Mouse (Mus musculus): Measurements from ENCODE around the gene Prkar2b. TPM values are rescaled to one million over a fixed set of nuclear protein-coding genes. Genes with fewer than 3 reads are reported as not detected.

Prkar2b gene
- total RNA-seq, 4 experiments from 2014 or later = 29.5 to 35.0 (median 31.3) TPM

DNA sequence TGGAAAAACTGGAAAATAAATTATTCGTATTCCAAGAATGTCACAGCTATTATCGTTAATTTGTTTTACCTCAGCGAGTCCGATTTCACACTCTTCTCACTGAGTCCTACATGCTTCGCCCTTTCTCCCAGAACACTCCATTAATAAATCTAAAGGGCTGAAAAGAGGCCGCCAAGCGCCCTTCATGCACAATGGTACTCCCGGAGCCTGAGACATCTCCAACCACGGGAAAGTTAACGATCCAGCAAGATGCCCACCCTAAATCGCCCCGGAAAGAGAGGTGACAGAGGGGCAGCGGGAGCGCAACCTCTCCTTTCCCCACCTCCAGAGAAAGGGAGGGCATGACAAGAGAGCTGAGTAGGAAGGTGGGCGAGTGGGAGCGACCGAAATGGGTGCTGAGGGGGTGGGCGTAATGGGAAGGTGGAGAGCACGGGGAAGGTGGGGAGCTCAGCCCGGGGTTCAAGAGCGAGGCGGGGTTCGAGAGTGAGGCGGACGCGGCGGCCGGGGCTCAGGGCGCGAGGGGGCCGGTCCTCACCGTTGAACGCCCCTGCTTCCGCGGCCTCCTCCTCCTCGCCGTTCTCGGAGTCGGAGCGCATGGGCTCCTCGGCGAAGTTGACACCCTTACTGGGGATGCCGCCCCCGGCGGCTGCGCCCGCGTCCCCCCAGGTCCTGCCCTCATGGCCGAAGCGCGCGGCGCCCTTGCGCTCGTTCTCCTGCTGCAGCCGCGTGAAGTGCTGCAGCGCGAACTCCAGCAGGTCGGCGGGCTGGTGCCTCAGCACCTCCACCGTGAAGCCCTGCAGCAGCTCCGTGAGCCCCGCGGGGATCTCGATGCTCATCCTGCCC is 628 bp downstream of the Prkar2b start:
- peak; percentile 13 to 19 for DNase-seq (ENCODE audit: low spot score in 2 of 2)

DNA sequence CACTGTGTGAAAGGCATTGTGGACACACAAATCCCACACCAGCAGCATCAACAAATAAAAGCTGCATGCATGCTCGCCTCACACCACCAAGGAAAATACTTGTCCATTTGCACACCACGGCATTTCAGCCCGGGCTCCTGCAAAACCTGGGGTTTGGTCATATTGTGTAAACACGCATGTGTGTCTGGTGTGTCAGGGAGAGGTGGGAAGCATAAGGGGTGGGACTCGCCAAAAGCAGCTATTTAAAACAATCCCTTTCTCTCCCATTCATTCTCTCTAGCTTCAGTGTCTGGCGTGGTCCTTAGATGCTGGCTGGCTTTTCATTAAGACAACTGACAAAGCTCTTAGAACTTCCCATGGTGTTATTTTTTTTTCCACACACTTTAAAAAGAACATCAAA is 1.4 kb downstream of the Prkar2b start:
- DNase-seq (ENCODE audit: low spot score in 2 of 2) = no peak

DNA sequence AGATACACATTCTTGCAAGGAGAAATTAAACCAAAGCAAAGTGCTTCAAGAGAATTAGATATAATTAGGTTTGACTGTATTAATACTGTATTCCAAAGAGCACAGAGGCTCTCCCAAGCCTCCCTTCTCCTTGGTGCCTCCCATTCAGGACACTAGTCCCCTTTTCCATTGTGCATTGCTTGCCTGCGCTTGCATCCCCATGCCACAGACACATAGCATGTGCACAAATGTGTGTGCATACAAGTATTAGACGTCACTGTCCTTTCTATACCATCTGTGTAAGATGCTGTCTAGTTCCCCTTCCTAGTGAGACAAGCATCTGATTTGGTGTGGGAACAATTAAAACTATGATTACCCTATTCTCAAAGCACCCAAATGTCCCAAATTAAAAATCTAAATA is 2.0 kb downstream of the Prkar2b start:
- DNase-seq (ENCODE audit: low spot score in 2 of 2) = no peak

DNA sequence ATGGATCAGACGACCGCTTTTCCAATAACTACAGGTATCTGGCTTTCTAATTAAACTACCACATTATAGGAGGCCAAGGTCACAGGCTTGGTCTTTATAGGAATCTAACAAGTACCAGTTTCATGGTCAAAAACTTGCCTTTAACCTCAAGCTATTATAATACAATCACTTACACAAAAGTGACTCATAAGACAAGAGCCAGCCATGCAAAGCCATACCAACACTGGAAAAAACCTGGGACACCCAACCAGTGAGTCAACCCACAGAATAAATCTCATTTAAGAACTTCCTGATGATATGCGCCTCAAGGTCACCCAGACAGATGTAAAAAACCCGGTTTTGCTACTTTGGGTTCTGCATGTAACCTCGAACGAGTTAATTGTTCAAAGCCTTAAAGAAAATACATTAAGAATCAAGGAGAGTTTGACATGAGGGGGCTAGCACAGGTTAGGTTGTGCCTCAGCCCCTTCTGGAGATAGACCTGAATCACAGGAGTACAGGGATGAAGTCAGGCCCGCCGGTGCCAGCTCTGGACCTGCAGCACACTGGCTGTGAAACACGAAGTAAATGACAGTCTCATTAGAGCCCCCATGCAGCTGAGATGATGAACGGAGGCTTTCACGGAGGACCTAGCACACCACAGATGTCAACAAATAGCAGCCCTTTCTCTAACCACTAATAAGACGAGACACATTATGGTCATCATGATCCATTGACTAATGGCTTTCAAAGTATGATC is 3.5 kb downstream of the Prkar2b start:
- DNase-seq (ENCODE audit: low spot score in 2 of 2) = no peak

DNA sequence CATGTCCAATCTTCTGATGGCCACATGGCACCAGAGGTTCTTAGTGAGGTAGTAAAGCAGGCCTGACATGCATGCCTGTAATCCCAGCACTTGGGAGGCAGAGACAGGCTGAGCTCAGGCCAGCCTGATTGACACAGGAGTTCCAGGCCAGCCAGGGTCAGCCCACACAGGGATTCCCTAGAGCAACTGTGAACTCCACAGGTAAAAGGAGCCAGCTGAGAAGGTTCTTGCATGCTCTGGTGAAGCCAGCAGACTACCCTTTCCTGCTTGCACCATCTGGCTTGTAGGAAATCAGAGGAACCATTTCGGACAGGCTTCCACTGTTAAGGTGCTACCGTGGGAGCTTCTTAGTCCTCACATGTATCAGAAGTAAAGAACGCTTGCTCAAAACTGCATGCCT is 5.3 kb downstream of the Prkar2b start:
- no peak for DNase-seq (ENCODE audit: low spot score in 2 of 2)

DNA sequence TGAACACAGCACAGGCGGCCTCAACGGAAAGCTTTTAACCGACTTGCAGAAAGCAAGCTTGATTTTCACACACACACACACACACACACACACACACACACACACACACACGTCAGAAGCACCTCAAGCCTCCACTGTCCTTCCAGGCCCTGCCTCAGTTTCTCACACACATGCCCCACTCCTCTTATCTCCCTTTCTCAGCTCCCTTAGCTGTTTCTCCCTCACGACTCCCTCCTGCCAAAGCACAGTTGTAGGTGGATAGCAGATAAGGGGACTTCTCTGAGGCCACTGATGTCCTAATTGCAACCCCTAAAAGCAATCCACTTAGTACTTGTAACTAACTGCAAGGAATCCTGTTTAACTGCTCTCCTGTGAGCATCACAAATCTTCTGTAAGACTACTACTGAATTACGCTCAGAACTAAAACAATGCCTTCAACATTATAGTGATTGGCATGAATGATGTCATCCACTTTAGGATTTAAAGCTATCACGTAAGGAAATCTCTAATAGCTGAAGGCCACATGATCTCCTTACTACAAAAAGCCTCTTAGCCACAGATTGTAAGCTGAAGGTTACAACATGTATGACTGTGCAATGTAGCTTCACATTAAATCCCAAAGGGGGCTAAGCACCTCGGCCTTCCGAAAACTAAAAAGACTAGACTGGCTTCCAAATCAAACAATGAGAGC is 6.5 kb downstream of the Prkar2b start:
- DNase-seq (ENCODE audit: low spot score in 2 of 2) = no peak

DNA sequence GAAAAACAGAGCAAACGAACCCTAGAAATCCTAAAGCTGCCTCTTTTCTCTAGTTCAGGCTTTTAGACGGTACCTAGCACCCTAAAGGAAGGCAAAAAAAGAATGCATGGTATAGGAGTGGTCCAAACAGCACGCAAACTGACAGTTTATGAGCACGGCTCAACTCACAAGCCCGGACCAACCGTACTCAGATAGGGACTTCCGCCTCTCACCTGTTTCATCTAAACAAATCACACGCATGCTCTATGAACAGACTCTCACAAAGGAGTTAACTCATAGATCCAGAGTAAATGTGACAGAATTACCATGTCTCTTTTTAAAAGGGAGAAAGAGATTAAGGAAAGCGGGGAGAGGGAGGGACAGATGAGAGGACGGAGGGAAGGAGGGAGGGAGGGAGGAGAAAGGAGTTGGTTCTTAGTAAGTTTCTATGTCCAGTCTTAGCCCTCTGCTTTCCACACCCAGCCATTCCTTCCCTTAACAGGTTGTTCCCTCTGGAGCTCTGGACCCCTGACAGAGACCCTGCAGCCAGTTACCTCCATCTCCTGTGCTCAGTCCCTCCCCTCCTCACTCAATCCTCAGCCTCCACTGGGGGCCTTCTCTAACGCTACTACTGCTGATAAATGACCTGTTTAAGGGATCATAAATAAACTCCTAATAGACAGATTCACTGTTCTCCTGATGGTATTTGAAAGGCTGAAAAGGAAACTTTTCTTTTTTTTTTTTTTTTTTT is 7.3 kb downstream of the Prkar2b start:
- no peak for DNase-seq (ENCODE audit: low spot score in 2 of 2)

DNA sequence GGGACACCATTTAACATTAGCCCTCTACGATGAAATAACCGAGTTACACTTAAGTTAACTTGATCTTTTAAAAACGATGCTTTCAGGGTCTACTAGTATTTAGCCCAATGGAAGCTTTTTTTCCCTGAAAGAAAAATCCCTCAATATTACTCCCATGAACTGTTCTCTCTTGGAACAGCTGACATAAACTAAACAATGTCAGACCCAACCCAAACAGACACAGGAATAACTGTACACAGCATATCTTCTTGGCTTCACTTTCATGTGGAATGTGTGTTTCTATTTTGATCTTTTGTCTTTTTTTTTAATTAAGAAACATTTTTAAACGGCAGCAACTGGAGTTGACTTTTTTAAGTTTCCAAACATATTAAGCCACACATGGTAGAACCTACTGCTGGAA is 8.2 kb downstream of the Prkar2b start:
- DNase-seq (ENCODE audit: low spot score in 2 of 2) = no peak

DNA sequence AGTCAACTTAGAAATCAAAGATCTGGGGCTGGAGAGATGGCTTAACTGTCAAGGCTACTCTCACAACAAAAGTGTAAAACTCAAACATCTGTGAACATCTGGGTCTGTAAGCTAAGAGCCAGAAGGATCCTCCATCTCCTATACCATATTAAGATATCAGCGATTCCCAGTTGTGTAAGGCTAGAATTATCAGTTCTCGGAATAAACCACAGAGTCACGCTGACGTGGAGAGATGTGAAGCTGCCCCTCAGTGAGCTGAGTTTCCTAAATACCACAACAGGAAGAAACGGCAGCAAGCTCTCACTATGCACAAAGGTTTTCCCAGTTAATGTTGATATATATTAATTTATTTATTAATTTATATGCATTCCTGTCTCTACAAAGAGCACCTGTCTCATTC is 10.9 kb downstream of the Prkar2b start:
- no peak for DNase-seq (ENCODE audit: low spot score in 2 of 2)

DNA sequence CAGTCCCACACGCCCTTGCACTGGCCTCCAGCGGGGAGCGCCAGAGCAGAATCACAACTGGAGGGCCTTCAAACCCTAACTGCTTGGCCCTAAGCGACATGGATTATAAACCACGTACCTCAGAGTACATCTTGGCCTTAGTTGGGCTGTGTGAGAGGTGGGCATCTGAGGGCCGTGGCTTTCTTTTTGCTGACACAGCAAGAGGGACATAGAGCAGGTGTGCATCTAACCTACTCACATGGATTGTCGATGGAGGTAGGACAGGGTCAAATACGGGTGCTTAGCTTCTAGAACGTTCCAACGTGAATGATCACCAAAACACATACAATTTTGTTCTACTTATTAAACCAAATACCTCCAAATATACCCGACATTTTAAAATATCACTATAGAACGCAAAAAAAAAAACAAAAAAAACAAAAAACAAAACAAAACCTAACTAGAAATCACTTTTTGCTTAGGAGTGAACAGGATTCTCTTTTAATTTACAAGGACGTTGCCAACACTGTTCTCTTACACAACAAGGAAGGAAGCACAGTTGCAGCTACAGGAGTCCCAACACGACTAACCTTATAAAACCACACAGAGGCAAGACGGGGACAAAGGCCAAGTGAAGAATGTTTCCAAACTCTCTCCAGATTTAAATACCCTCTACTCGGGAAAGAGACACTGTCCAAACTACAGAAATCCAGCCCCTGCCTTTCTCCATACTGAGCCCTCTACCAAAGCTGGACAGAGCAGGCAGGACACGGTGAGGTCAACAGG is 15.3 kb downstream of the Prkar2b start:
- no peak for DNase-seq (ENCODE audit: low spot score in 2 of 2)

DNA sequence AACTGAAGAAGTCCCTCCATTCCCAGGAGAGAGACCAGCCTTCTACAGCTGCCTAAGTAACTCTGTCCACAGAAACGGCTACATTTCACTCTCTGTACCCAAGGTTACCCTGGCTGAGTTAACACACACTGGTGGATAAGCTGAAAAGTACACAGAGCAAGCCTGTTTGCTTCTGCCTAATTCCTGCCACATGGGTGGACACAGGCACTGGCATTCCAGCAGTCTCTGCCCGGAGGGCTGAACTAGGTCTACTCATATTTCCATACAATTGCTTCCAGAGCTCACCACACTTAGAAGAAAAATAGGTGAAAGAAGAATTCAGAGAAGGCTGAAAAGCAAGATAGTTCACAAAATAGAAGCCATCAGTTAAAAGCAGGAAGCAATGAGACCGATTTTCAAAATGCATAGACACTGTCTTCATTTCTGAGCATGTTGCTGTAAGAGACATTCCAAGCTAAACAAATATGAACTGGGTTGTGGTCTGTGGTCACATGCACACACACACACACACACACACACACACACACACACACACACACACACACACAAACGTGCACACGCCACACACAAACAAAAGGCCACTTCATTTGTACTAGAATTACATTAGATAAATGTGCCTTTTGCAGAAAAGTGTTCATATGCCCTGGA is 16.5 kb downstream of the Prkar2b start:
- DNase-seq (ENCODE audit: low spot score in 2 of 2) = no peak

DNA sequence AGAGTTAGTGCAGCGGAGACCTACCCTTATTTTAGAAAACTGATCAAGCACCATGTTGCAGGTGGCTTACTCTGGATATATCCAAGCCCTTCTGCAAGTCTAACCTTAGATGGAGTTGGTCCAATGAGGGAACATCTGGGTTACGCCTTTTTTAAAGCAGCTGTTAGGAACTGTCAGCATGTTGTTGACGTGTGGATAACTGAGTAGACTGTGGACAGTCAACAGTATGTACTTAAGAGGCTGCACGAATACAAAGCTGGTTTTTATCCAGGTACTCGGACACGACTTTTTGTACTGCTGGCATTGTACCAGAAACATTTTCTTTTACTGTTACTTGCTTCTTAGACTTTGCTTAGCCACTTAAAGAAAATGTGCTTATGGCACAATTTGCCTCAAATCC is 27.6 kb downstream of the Prkar2b start:
- DNase-seq (ENCODE audit: low spot score in 2 of 2) = no peak

DNA sequence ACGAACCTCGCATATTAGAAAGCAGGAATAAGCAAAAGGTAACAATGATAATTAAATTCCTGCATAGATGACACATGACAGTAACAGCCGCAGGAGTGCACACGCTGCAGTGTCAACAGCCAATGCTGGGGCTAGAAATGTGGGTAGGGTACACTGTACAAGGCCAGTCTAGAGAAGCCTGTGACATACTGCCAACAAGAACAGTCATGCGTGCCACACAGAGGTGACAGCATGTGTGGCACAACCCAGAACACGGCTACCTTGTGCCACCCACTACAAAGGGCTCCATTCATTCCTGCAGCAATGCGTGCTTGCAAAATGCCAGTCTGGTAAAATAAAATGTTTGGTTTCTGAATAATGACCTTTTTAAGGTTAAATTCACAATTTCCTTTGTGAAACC is 28.2 kb downstream of the Prkar2b start:
- no peak for DNase-seq (ENCODE audit: low spot score in 2 of 2)

DNA sequence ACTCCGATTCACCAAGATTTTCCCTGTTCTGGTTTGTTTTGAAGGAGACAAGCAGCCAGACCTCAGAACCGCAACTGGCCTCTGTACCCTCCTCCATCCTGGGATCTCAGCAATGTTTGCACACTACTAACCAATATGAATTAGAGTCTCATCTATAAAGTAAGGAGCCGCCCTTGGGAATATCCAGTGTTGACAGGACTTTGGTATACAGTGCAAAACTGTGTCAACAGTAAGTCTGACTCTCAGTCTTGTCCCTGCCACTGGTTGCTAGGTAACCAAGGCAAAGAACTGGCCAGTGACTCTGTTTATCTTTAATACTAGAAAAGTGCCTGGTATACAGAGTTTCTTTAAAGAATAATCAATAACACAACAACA is 42.7 kb downstream of the Prkar2b start:
- no peak for DNase-seq (ENCODE audit: low spot score in 2 of 2)

DNA sequence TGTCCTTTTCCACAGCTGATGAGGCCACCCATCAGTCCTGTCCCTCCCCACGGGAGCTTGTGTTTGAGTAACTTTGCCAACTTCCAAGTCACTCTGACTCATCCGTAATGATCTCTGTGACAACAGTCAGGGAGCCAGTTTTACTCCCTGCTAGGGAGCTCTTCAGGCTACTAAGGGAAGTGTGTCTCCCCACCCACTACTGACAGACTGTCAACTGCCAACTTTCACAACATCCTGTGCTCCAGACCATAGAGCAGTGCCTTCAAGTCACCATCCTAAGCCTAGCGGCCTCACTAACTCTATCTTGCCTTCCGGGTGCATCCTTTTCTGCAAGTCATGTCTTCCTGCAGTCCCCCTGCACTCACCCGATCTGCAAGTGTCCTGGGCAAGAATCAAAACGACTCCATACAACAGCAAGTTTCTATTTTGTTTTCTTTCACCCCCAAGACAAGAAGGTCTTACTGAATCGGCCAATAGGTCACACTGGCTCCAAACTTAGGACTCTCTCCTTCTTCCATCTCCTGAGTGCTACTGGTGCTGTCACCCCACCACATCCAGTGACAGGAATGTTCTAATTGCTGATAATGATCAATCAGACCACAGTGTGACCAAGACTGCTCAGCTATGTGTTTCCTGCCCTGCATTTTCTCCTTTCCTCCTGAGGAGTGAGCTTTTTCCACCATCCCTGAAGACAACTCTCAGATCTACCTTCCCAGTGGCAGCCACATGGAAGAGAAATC is 43.3 kb downstream of the Prkar2b start:
- DNase-seq (ENCODE audit: low spot score in 2 of 2) = no peak

DNA sequence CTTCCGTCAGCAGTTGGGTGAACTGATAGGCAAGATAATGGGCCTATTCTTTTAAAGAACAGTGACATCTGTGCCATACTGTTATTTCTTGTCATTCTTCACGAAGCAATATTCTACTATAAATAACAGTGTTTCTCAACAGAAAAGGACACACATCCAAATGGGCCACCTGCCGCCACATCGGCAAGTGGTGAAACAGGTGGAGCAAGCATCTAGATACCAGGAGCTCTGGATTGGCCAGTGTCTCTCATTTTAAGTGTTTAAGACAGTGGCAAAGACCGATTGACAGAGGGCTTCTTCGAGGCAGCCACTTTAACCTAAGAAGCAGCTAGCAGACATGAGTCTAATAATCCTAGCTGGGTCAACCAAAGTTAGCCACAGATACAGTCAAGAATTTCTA is 44.6 kb downstream of the Prkar2b start:
- no peak for DNase-seq (ENCODE audit: low spot score in 2 of 2)

DNA sequence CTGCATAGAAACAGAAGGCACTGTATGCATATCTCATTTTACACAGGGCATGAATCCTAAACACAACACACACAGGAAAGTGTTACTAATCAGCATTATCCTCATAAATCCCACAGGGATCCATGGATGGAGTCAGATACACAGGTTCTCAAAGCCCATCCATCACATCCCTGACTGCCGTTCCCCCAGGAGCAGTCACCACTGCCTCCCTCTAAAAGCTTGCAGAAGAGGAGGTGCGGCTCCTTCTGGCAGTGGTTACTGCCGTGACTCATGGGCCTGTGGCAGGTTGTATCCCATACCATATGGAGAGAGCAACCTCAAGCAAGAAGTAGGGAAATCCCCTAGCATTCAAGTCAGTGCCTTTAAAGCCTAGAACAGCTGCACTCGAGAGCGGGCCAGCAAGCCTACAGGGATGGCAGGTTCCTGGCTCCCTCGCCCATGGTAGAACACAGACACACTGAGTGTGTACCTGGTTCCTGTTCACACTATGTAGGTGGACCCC is 45.8 kb downstream of the Prkar2b start:
- DNase-seq (ENCODE audit: low spot score in 2 of 2) = no peak

DNA sequence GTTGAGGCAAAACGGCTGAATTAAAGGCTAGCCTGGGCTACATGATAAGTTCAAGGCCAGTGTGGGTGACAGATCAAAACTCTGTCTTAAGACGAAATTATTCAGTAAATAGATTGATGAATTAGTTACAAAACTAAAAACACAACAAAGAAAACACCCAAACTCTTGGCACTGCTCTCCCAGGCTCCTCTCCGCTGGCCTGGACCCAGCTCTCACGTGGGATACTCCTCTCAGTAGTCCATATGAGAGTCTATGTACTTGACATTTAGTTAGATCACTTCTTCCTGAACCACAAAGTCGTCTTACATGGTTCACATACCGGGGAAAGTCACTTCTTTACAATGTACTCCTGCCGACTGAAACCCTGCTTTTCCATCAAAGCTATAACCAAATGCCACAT is 46.3 kb downstream of the Prkar2b start:
- DNase-seq (ENCODE audit: low spot score in 2 of 2) = no peak

DNA sequence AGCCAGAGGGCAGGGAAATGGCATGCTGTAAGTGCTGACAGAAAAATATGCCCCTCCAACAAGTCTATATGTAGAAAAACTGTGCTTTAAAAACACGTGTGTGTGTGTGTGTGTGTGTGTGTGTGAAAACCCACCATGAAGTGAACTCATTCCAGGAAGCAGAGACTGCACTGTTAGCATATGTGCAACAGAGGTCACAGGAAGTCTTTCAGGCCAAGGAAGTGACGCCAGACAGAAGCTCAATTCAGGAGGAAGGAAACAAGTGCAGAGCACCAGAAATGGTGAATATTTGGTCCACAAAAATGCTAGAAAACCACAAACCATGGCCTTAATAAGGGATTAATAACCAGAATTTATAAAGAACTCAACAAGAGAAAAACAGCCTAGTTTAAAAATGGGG is 48.9 kb downstream of the Prkar2b start:
- no peak for DNase-seq (ENCODE audit: low spot score in 2 of 2)

DNA sequence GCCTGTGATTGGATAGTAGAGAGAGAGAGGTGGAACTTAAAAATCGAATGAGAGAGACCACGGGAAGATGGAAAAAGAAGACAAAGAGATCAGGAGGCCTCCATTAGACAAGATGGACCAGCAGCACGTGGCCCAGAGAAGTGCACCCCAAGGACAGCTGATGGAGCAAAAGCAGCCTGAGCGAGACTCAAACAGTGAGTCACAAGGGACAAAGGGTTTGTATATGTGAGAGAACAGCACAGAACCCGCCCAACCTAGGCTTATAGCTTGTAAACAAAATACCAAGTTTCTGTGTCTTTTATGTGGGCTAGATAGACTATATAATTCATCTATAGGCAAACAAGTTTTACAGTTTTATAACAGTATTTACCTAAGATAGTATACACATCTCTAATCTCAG is 50.0 kb downstream of the Prkar2b start:
- no peak for DNase-seq (ENCODE audit: low spot score in 2 of 2)
